Mouse (Mus musculus): ENCODE results near the gene Ripor3.

DNA sequence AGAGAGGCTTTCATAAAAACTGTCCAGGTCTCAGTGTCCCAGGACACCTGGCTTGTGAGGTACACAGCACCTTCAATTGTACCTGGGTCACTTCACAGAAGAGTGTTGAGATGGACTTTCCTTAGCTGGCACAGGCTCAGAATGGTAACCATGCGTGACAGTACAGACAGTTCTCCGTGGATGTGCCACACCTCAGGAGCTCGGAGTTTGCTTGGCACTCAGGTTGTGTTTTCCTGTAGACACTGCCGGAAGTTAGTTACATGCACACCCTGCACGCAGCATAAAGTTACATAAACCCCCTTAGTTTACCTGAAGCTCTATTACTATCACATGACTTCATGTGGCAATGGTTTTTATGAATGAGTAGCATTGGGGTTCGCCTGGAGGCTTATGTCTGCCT is 59.7 kb downstream of the Ripor3 start:
- TF ChIP-seq CTCF (IDR thresholded peaks at IDR 0.05; ENCODE audit: low read depth) (no peak), EP300 (IDR thresholded peaks at IDR 0.05; ENCODE audit: low read depth) (no peak)
